Mouse (Mus musculus): ENCODE measurements around the gene S100a5.
A peak's percentile ranks its signal among the peaks of the same experiment; 100 is the strongest.

DNA sequence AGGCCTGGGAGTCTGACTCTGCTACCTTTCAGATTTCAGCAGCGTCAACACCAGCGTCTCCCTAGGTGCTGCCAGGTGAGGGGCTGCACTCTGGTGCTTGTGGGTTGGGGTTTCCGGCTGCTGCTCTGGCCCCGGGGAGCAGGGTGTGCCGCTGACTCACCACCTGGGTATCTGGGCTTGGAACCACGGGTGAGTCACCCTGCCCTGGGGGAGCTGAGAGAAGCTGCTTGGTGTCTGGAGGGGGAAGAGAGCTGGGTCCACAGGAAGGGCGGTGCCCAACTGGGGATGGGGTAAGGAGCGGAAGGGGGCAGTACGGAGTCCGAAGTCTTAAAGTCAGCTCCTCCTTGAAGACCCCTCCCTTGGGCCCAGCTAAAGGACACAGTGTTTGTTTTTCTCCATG lies 21.4 kb upstream of the S100a5 start:
- TF ChIP-seq POLR2A (IDR thresholded peaks at IDR 0.05; ENCODE audit: low read depth, low read length) (no peak), CTCF (IDR thresholded peaks at IDR 0.05; ENCODE audit: borderline replicate concordance, insufficient read depth, low read length) (peak; percentile 18; the same call in 1 of the 2 replicates)
